Mouse (Mus musculus): ENCODE measurements around the gene B830017H08Rik. TPM values are rescaled to one million over a fixed set of nuclear protein-coding genes. Genes with fewer than 3 reads are reported as not detected.
A peak's percentile ranks its signal among the peaks of the same experiment; 100 is the strongest.

Gene B830017H08Rik
- polyA plus RNA-seq, 1 experiment = not detected

DNA sequence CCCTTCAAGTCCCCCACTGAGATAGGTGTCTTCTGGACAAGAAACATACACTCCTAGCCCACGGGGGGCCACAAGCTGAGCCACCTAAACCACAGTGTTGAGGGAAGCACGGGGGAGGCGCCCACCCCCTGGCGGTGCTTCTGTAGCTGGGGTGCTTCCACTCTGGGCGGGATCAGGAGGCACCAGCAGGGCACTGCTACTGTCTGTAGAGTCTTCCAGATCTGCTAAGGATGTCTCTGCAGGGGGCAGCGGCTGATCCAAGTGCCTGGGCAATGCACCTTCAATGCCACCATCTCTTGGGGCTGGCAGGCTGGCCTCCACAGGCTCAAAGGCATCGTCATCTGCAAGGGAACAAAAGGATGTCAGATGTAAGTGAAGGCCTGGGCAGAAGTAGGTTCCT lies 9.5 kb downstream of the B830017H08Rik start:
- H3K27me3 ChIP-seq (ENCODE audit: control insufficient read depth, insufficient read depth, low read length) = no peaks in the 10 kb centered on the region
- no peaks in the 10 kb centered on the region for H3K4me1 ChIP-seq (replicated peaks; ENCODE audit: control insufficient read depth, insufficient read depth, low read length)
- no peak overlapping the region for H3K4me3 ChIP-seq (ENCODE audit: control insufficient read depth, insufficient read depth, low read length)
- DNase-seq = no peak
- TF ChIP-seq POLR2A (IDR thresholded peaks at IDR 0.05; ENCODE audit: control insufficient read depth, extremely low read depth, insufficient read depth, low read length, poor library complexity) (no peak), CTCF (IDR thresholded peaks at IDR 0.05; ENCODE audit: borderline replicate concordance, control insufficient read depth, extremely low read depth, insufficient read depth, low read length, poor library complexity) (no peak)
- H3K36me3 ChIP-seq (ENCODE audit: control insufficient read depth, insufficient read depth, low read length) = peaks cover 43% of the 10 kb centered on the region
- WGBS = 91% methylated on average over 7 of the region's 7 CpGs
- no peak overlapping the region for H3K27ac ChIP-seq (ENCODE audit: control insufficient read depth, insufficient read depth, low read length)

DNA sequence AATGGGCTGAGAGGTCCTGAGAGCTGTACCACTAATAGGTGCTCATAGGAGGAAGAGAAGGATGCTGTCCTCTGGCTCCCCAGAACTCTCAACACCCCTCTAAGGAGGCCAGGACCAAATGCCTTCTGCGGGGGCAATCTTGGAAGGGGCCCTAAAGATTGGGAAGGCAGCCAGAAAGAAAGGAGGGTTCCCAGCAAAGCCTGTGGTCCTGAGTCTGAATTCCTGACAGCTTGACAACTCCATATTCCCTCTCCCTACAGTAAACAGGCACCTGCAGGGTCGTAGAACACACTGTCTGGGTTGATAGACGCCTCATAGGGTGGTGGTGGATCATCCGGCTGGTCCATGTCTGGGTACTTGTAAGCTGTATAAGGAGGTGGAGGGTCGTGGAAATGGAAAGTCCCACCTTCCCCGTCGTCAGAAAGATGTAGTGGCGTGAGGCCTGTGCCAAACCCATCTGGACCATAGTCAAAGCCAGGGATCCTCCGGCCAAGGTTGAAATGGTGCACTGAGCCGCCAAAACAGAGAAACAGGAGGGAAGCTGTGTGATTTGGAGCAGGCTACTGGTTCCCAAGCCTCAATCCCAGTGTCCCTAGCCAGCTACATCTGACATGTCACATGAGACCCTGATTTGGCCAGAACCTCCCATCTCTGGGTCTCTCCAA lies 10.9 kb downstream of the B830017H08Rik start:
- H3K27ac ChIP-seq (ENCODE audit: control insufficient read depth, insufficient read depth, low read length) = no peak overlapping the region
- whole genome bisulfite sequencing = 96% methylated on average over 10 of the region's 10 CpGs
- TF ChIP-seq CTCF (IDR thresholded peaks at IDR 0.05; ENCODE audit: borderline replicate concordance, control insufficient read depth, extremely low read depth, insufficient read depth, low read length, poor library complexity) (no peak), POLR2A (IDR thresholded peaks at IDR 0.05; ENCODE audit: control insufficient read depth, extremely low read depth, insufficient read depth, low read length, poor library complexity) (no peak)
- DNase-seq = no peak
- H3K4me3 ChIP-seq (ENCODE audit: control insufficient read depth, insufficient read depth, low read length) = no peak overlapping the region
- H3K36me3 ChIP-seq (ENCODE audit: control insufficient read depth, insufficient read depth, low read length) = peaks cover 54% of the 10 kb centered on the region
- H3K27me3 ChIP-seq (ENCODE audit: control insufficient read depth, insufficient read depth, low read length) = no peaks in the 10 kb centered on the region
- no peaks in the 10 kb centered on the region for H3K4me1 ChIP-seq (replicated peaks; ENCODE audit: control insufficient read depth, insufficient read depth, low read length)

DNA sequence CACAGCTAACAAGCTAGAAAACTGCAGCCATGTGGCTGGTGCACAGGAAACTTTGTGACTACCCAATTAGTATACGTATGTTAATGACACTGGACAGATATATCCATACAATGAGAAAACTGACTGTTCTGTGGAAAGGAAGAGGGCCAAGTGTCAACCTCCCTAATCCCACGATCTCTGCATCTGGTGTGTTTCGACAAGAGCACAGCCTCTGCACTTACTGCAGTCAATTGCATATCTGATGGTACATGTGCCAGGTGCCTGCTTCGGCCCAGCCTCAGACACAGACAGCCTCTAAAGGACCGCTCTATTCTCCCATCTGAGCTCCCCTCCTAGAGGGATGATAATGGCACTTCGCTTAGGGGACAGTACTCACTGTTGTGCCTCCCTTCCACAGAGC lies 15.5 kb downstream of the B830017H08Rik start:
- 96% methylated on average over 6 of the region's 6 CpGs for WGBS
- no peak for DNase-seq
- no peak overlapping the region for H3K27ac ChIP-seq (ENCODE audit: control insufficient read depth, insufficient read depth, low read length)
- H3K36me3 ChIP-seq (ENCODE audit: control insufficient read depth, insufficient read depth, low read length) = peaks cover 66% of the 10 kb centered on the region
- TF ChIP-seq POLR2A (IDR thresholded peaks at IDR 0.05; ENCODE audit: control insufficient read depth, extremely low read depth, insufficient read depth, low read length, poor library complexity) (no peak), CTCF (IDR thresholded peaks at IDR 0.05; ENCODE audit: borderline replicate concordance, control insufficient read depth, extremely low read depth, insufficient read depth, low read length, poor library complexity) (no peak)
- no peaks in the 10 kb centered on the region for H3K27me3 ChIP-seq (ENCODE audit: control insufficient read depth, insufficient read depth, low read length)
- no peak overlapping the region for H3K4me3 ChIP-seq (ENCODE audit: control insufficient read depth, insufficient read depth, low read length)
- H3K4me1 ChIP-seq (replicated peaks; ENCODE audit: control insufficient read depth, insufficient read depth, low read length) = no peaks in the 10 kb centered on the region

DNA sequence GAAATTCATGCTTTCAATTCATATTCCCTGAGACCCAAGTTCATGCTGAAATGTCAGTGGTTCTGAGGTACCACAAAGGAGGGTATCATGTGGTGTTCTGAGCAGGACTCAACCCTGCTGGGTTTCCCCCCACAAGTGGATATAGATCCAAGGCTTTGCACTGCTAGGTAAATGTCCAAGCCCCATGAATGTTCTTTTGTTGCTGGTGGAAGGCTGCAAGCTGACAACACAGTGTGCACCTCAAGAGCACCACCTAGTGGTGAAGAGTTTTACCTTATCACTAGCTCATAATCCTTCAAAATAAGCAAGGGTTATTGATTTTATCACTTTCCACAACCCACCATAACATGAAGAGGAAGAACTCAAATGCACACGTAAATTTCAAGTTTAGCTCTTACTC lies 16.0 kb downstream of the B830017H08Rik start:
- peaks cover 64% of the 10 kb centered on the region for H3K36me3 ChIP-seq (ENCODE audit: control insufficient read depth, insufficient read depth, low read length)
- H3K27me3 ChIP-seq (ENCODE audit: control insufficient read depth, insufficient read depth, low read length) = no peaks in the 10 kb centered on the region
- no peak overlapping the region for H3K4me3 ChIP-seq (ENCODE audit: control insufficient read depth, insufficient read depth, low read length)
- WGBS = 33% methylated on average over 1 of the region's 1 CpGs
- H3K27ac ChIP-seq (ENCODE audit: control insufficient read depth, insufficient read depth, low read length) = no peak overlapping the region
- no peaks in the 10 kb centered on the region for H3K4me1 ChIP-seq (replicated peaks; ENCODE audit: control insufficient read depth, insufficient read depth, low read length)
- no peak for TF ChIP-seq CTCF (IDR thresholded peaks at IDR 0.05; ENCODE audit: borderline replicate concordance, control insufficient read depth, extremely low read depth, insufficient read depth, low read length, poor library complexity)
- TF ChIP-seq POLR2A (IDR thresholded peaks at IDR 0.05; ENCODE audit: control insufficient read depth, extremely low read depth, insufficient read depth, low read length, poor library complexity) = no peak
- peak; percentile 30 for DNase-seq

DNA sequence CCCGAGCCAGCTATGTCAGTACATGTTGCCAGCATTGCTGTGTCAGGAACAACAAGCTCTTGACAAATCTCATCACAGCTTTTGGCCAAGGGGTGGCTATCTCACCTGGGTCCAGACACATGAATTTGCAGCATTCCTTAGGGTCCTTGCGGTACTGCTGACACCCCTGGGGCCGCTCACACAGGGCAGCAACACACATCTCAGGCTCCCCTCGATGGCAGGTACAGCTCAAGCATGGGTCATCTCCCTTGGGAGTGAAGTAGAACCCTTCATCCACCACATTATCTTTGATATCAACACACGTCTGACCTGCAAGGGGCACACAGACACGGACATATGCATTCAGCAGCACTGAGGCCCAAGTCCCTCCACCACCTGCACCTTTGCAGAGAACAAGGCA lies 16.6 kb downstream of the B830017H08Rik start:
- no peak overlapping the region for H3K4me3 ChIP-seq (ENCODE audit: control insufficient read depth, insufficient read depth, low read length)
- no peaks in the 10 kb centered on the region for H3K27me3 ChIP-seq (ENCODE audit: control insufficient read depth, insufficient read depth, low read length)
- TF ChIP-seq CTCF (IDR thresholded peaks at IDR 0.05; ENCODE audit: borderline replicate concordance, control insufficient read depth, extremely low read depth, insufficient read depth, low read length, poor library complexity) = no peak
- no peak for TF ChIP-seq POLR2A (IDR thresholded peaks at IDR 0.05; ENCODE audit: control insufficient read depth, extremely low read depth, insufficient read depth, low read length, poor library complexity)
- DNase-seq = no peak
- H3K27ac ChIP-seq (ENCODE audit: control insufficient read depth, insufficient read depth, low read length) = no peak overlapping the region
- H3K4me1 ChIP-seq (replicated peaks; ENCODE audit: control insufficient read depth, insufficient read depth, low read length) = no peaks in the 10 kb centered on the region
- WGBS = 92% methylated on average over 6 of the region's 6 CpGs
- H3K36me3 ChIP-seq (ENCODE audit: control insufficient read depth, insufficient read depth, low read length) = peaks cover 64% of the 10 kb centered on the region

DNA sequence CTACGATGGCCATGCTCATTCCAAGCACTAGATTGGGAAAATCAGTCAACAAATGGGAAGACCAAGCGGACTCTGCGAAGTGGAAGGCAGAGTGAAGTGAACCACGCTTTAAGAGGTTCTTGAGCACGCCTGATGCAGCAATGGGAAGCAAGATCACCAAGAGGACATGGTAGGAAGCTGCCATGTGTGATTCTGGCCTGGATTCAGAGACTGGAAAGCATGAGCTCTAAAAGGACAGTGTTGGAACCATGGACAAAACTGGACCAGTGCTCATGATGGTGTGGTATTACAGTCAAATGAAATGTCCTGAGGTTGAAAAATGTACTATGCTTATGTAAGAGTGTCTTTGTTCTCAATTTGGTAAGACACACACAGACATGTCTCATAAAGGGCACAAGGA lies 18.4 kb downstream of the B830017H08Rik start:
- H3K27ac ChIP-seq (ENCODE audit: control insufficient read depth, insufficient read depth, low read length) = no peak overlapping the region
- no peak overlapping the region for H3K4me3 ChIP-seq (ENCODE audit: control insufficient read depth, insufficient read depth, low read length)
- H3K27me3 ChIP-seq (ENCODE audit: control insufficient read depth, insufficient read depth, low read length) = no peaks in the 10 kb centered on the region
- TF ChIP-seq CTCF (IDR thresholded peaks at IDR 0.05; ENCODE audit: borderline replicate concordance, control insufficient read depth, extremely low read depth, insufficient read depth, low read length, poor library complexity) = no peak
- TF ChIP-seq POLR2A (IDR thresholded peaks at IDR 0.05; ENCODE audit: control insufficient read depth, extremely low read depth, insufficient read depth, low read length, poor library complexity) = no peak
- WGBS = 96% methylated on average over 5 of the region's 5 CpGs
- peaks cover 76% of the 10 kb centered on the region for H3K36me3 ChIP-seq (ENCODE audit: control insufficient read depth, insufficient read depth, low read length)
- DNase-seq = no peak
- H3K4me1 ChIP-seq (replicated peaks; ENCODE audit: control insufficient read depth, insufficient read depth, low read length) = no peaks in the 10 kb centered on the region

DNA sequence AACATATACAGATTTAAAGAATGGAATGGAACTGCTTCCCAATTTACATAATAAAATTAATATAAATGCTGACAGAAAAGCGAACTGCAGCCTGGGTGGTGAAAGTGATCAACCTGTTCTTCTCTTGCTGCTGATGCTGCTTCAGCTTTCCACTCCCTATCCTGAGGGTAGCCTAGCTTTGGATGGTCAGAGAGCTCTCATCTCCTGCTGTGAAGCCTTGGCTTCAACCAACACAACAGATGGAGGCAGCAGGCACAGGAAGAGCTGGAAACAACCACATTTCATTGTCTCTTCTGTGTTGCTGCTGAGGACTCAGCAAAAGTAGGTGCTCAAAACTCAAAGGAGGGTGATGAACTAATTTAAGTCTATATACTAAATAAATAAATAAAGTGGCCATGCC lies 18.9 kb downstream of the B830017H08Rik start:
- TF ChIP-seq POLR2A (IDR thresholded peaks at IDR 0.05; ENCODE audit: control insufficient read depth, extremely low read depth, insufficient read depth, low read length, poor library complexity) = no peak
- peaks cover 76% of the 10 kb centered on the region for H3K36me3 ChIP-seq (ENCODE audit: control insufficient read depth, insufficient read depth, low read length)
- 98% methylated on average over 1 of the region's 1 CpGs for WGBS
- DNase-seq = no peak
- H3K4me1 ChIP-seq (replicated peaks; ENCODE audit: control insufficient read depth, insufficient read depth, low read length) = no peaks in the 10 kb centered on the region
- no peaks in the 10 kb centered on the region for H3K27me3 ChIP-seq (ENCODE audit: control insufficient read depth, insufficient read depth, low read length)
- H3K4me3 ChIP-seq (ENCODE audit: control insufficient read depth, insufficient read depth, low read length) = no peak overlapping the region
- no peak overlapping the region for H3K27ac ChIP-seq (ENCODE audit: control insufficient read depth, insufficient read depth, low read length)
